Mouse (Mus musculus) Patski (cell line): Measurements from ENCODE around the gene Gm6217. TPM values are rescaled to one million over a fixed set of nuclear protein-coding genes. Genes with fewer than 3 reads are reported as not detected.
A peak's percentile ranks its signal among the peaks of the same experiment; 100 is the strongest.
"Not testable (repeated sequence)": the region's sequence is repeated elsewhere in the genome, so short reads cannot be mapped to it uniquely, and the experiment has no call there.

Experiments
- ATAC-seq: fragments of 100-300 bp; one replicate; pipeline ENCODE4 v1.8.0; 2021
- CTCF ChIA-PET: fragments of 350-600 bp; sonication (Branson Sonifier 250); formaldehyde crosslinking; loops from one replicate; lab custom pipeline; 2022; ENCODE audit warnings: inconsistent platforms; lab: Charles Lee
- POLR2A ChIA-PET: fragments of 350-600 bp; sonication (Branson Sonifier 250); formaldehyde crosslinking; loops from one replicate; lab custom pipeline; 2022; ENCODE audit warnings: antibody characterized with exemption, inconsistent platforms; lab: Charles Lee
- DNase-seq: peaks from one replicate; pipeline ENCODE4 v3.0.0-alpha.2; 2011; ENCODE audit warnings: low read depth, low spot score
- H3K27me3 ChIP-seq: fragments of 371-371 bp; one replicate; pipeline ENCODE4 v1.5.1; 2021
- CTCF ChIP-seq: fragments of 100-300 bp; IDR thresholded peaks from one replicate; pipeline ENCODE4 v1.5.1; 2021
- in situ Hi-C: fragments of 300-500 bp; cut with MboI; formaldehyde crosslinking; loops from 3 replicates; pipeline ENCODE4 v1.11.1; 2018; ENCODE audit warnings: low pct_unique_long_range_greater_than_20kb, mixed read lengths
- polyA plus RNA-seq: library from polyadenylated mRNA; unstranded; gene quantifications from one replicate; pipeline ENCODE4 v1.2.3, GENCODE M21; 2021

Gm6217 gene
- polyA plus RNA-seq, result not detected

- DNase-seq, H3K27me3 ChIP-seq, CTCF ChIA-PET, ATAC-seq, in situ Hi-C loops, POLR2A ChIA-PET: not testable (repeated sequence)
Measured at GRCm38 (mm10) chr1:82931326-82931725, at the start of gene Gm6217. Gene Gm6217 (minus strand): TSS chr1:82931399.

- no peak for TF ChIP-seq CTCF
- DNase-seq, result no peak
- peak; percentile 61 for ATAC-seq
- CTCF ChIA-PET, result interaction anchor here (0.8 to 1.2 kb wide), 3 partner anchors 9 to 190 kb away, joined by 3 to 8 read pairs (median 3); no protein-coding TSS in a partner anchor
- in situ Hi-C loops, result loop anchor here (25.0 kb wide), 1 partner anchor 416 kb away; no protein-coding TSS in a partner anchor
- POLR2A ChIA-PET, result interaction anchor here (0.6 kb wide), 1 partner anchor 141 kb away, joined by 3 read pairs; no protein-coding TSS in a partner anchor
- H3K27me3 ChIP-seq, result no peaks in the 10 kb centered on the region
Measured at GRCm38 (mm10) chr1:82977840-82978239, 46.6 kb upstream of the Gm6217 start.

- DNase-seq (no peak), ATAC-seq (peak; percentile 38)
- in situ Hi-C loops, result loop anchor here (25.0 kb wide), 1 partner anchor 413 kb away; no protein-coding TSS in a partner anchor
- ChIA-PET POLR2A (no interaction called here), CTCF (interaction anchor here (3.1 kb wide), 1 partner anchor 13 kb away, joined by 19 read pairs; no protein-coding TSS in a partner anchor)
- H3K27me3 ChIP-seq, result no peaks in the 10 kb centered on the region
- no peak for TF ChIP-seq CTCF
Measured at GRCm38 (mm10) chr1:82975750-82976149, 44.6 kb upstream of the Gm6217 start.

GRCm38 (mm10) chr1:82974342-82974741 is 43.1 kb upstream of the Gm6217 start:
- no peak for TF ChIP-seq CTCF
- in situ Hi-C loops, result no loop called here

GRCm38 (mm10) chr1:82973901-82974300 is 42.7 kb upstream of the Gm6217 start:
- no peak for TF ChIP-seq CTCF
- DNase-seq, result no peak
- ChIA-PET CTCF (interaction anchor here (0.9 to 3.1 kb wide), 2 partner anchors 14 to 182 kb away, joined by 3 to 19 read pairs; no protein-coding TSS in a partner anchor), POLR2A (interaction anchor here (0.5 kb wide), 1 partner anchor 131 kb away, joined by 4 read pairs; no protein-coding TSS in a partner anchor)
- no peaks in the 10 kb centered on the region for H3K27me3 ChIP-seq
- ATAC-seq, result no peak
- in situ Hi-C loops, result no loop called here

More at GRCm38 (mm10) chr1:82974342-82974741, 43.1 kb upstream of the Gm6217 start:
- CTCF ChIA-PET, result interaction anchor here (0.9 to 3.1 kb wide), 3 partner anchors 14 to 187 kb away, joined by 3 to 19 read pairs (median 4); no protein-coding TSS in a partner anchor
- no peak for DNase-seq
- ATAC-seq, result no peak
- POLR2A ChIA-PET, result no interaction called here
- no peaks in the 10 kb centered on the region for H3K27me3 ChIP-seq

- ChIA-PET POLR2A (interaction anchor here (0.5 kb wide), 1 partner anchor 132 kb away, joined by 4 read pairs; no protein-coding TSS in a partner anchor), CTCF (interaction anchor here (0.9 to 3.1 kb wide), 2 partner anchors 15 to 181 kb away, joined by 3 to 19 read pairs; no protein-coding TSS in a partner anchor)
- ATAC-seq (no peak), DNase-seq (no peak)
- peak; percentile 31 for TF ChIP-seq CTCF
- H3K27me3 ChIP-seq, result no peaks in the 10 kb centered on the region
- in situ Hi-C loops, result no loop called here
Measured at GRCm38 (mm10) chr1:82973244-82973643, 42.0 kb upstream of the Gm6217 start.

- POLR2A ChIA-PET, result no interaction called here
- DNase-seq (no peak), ATAC-seq (peak; percentile 54)
- in situ Hi-C loops, result no loop called here
- H3K27me3 ChIP-seq, result peaks cover 7% of the 10 kb centered on the region
- CTCF ChIA-PET, result interaction anchor here (0.7 kb wide), 1 partner anchor 185 kb away, joined by 3 read pairs; no protein-coding TSS in a partner anchor
- TF ChIP-seq CTCF, result no peak
Measured at GRCm38 (mm10) chr1:82972046-82972445, 40.8 kb upstream of the Gm6217 start.

- DNase-seq (no peak), ATAC-seq (no peak)
- no peak for TF ChIP-seq CTCF
- ChIA-PET POLR2A (no interaction called here), CTCF (interaction anchor here (0.7 kb wide), 1 partner anchor 261 kb away, joined by 3 read pairs; no protein-coding TSS in a partner anchor)
- in situ Hi-C loops, result no loop called here
- H3K27me3 ChIP-seq, result peaks cover 8% of the 10 kb centered on the region
Measured at GRCm38 (mm10) chr1:82966413-82966812, 35.2 kb upstream of the Gm6217 start.

GRCm38 (mm10) chr1:82959870-82960385 is 28.7 kb upstream of the Gm6217 start, which contains the start of gene Gm47955:
Gene Gm47955 (plus strand): TSS chr1:82960286.
- DNase-seq, result no peak
- no peak for TF ChIP-seq CTCF

GRCm38 (mm10) chr1:82955913-82956312 is 24.7 kb upstream of the Gm6217 start, which contains the start of gene Gm7544:
Gene Gm7544 (minus strand): TSS chr1:82956013.
- H3K27me3 ChIP-seq, result peaks cover 11% of the 10 kb centered on the region
- DNase-seq, POLR2A ChIA-PET, CTCF ChIA-PET, ATAC-seq, in situ Hi-C loops: not testable (repeated sequence)

More at GRCm38 (mm10) chr1:82959870-82960385, 28.7 kb upstream of the Gm6217 start, which contains the start of gene Gm47955:
- in situ Hi-C loops, result no loop called here
- H3K27me3 ChIP-seq, result no peaks in the 10 kb centered on the region
- ChIA-PET CTCF (no interaction called here), POLR2A (no interaction called here)
- no peak for ATAC-seq

GRCm38 (mm10) chr1:82948601-82949000 is 17.4 kb upstream of the Gm6217 start:
- ATAC-seq, result no peak
- ChIA-PET CTCF (no interaction called here), POLR2A (no interaction called here)
- no peak for TF ChIP-seq CTCF
- in situ Hi-C loops, result no loop called here
- peaks cover 11% of the 10 kb centered on the region for H3K27me3 ChIP-seq
- no peak for DNase-seq

- POLR2A ChIA-PET, CTCF ChIA-PET, ATAC-seq, DNase-seq, in situ Hi-C loops, H3K27me3 ChIP-seq: not testable (repeated sequence)
Measured at GRCm38 (mm10) chr1:82946029-82946428, 14.8 kb upstream of the Gm6217 start.

- in situ Hi-C loops, CTCF ChIA-PET: not testable (repeated sequence)
Measured at GRCm38 (mm10) chr1:82943295-82943694, 12.1 kb upstream of the Gm6217 start, which contains the start of gene A030003K21Rik. Gene A030003K21Rik (minus strand): TSS chr1:82943388.

GRCm38 (mm10) chr1:82942505-82942904 is 11.3 kb upstream of the Gm6217 start:
- POLR2A ChIA-PET, CTCF ChIA-PET, in situ Hi-C loops: not testable (repeated sequence)

More at GRCm38 (mm10) chr1:82943295-82943694, 12.1 kb upstream of the Gm6217 start, which contains the start of gene A030003K21Rik:
- POLR2A ChIA-PET, DNase-seq, ATAC-seq, H3K27me3 ChIP-seq: not testable (repeated sequence)

More at GRCm38 (mm10) chr1:82942505-82942904, 11.3 kb upstream of the Gm6217 start:
- not testable (repeated sequence) for DNase-seq, ATAC-seq, H3K27me3 ChIP-seq
